Mouse (Mus musculus): ENCODE measurements around the gene Nkain2. TPM values are rescaled to one million over a fixed set of nuclear protein-coding genes. Genes with fewer than 3 reads are reported as not detected.
"Not testable (repeated sequence)": the region's sequence is repeated elsewhere in the genome, so short reads cannot be mapped to it uniquely, and the experiment has no call there.

The Nkain2 gene
- polyA plus RNA-seq, 1 experiment: not detected

GRCm38 (mm10) chr10:32052045-32052444 lies 838.2 kb downstream of the Nkain2 start:
- no peak overlapping the region for H3K4me3 ChIP-seq (ENCODE audit: insufficient read depth, low read depth, low read length)
- H3K4me1 ChIP-seq (ENCODE audit: control insufficient read depth, insufficient read depth, insufficient read length, low read length): no peaks in the 10 kb centered on the region
- H3K27ac ChIP-seq (replicated peaks; ENCODE audit: low read depth, low read length): no peak overlapping the region

DNA sequence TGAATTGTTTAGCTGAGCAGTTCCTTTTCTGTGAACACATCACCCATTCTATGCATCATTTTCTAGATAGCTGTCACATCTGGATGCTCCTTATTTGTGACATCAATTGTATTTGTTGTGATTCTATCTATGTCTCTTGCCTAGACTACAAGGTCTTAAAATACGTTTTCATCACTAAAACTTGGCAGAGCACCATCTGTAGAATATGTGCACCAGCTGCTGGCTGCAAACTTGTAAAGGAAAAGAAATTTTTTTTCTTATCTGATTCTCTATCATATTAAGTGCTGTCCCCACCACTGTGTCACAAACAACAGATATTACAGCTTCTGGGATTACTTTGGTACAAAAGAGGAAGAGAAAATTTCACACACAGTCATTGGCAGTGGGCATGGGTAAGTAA lies 860.3 kb downstream of the Nkain2 start:
- Histone ChIP-seq H3K4me3 (ENCODE audit: insufficient read depth, low read depth, low read length) (no peak overlapping the region), H3K4me1 (ENCODE audit: control insufficient read depth, insufficient read depth, insufficient read length, low read length) (no peaks in the 10 kb centered on the region), H3K27ac (replicated peaks; ENCODE audit: low read depth, low read length) (no peak overlapping the region)

GRCm38 (mm10) chr10:32018385-32018784 lies 871.9 kb downstream of the Nkain2 start:
- Histone ChIP-seq H3K4me1 (ENCODE audit: control insufficient read depth, insufficient read depth, insufficient read length, low read length) (no peaks in the 10 kb centered on the region), H3K4me3 (ENCODE audit: insufficient read depth, low read depth, low read length) (no peak overlapping the region), H3K27ac (replicated peaks; ENCODE audit: low read depth, low read length) (no peak overlapping the region)

- Histone ChIP-seq H3K4me1 (ENCODE audit: control insufficient read depth, insufficient read depth, insufficient read length, low read length) (no peaks in the 10 kb centered on the region), H3K4me3 (ENCODE audit: insufficient read depth, low read depth, low read length) (no peak overlapping the region), H3K27ac (replicated peaks; ENCODE audit: low read depth, low read length) (no peak overlapping the region)
Measured at GRCm38 (mm10) chr10:32001216-32001753, 889.0 kb downstream of the Nkain2 start.

DNA sequence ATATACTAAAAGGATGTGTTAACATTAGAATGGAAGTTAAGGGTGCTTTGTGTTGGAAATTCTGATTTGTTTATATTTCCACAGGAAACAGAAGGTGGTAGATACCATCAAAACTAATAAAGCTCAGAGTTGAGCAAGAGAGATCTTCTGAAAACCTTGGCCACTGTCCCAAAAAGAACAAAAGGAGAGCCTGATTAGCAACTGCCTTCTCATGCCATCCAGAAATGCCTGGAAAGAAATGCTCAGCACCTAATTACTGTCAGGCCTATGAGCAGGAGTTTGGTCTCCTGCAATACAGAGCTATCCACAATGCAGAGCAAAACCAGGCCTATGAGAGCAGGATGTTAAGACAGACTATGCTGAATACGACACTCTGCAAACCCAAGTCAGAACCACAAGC lies 897.1 kb downstream of the Nkain2 start:
- Histone ChIP-seq H3K27ac (replicated peaks; ENCODE audit: low read depth, low read length) (no peak overlapping the region), H3K4me3 (ENCODE audit: insufficient read depth, low read depth, low read length) (no peak overlapping the region), H3K4me1 (ENCODE audit: control insufficient read depth, insufficient read depth, insufficient read length, low read length) (no peaks in the 10 kb centered on the region)

GRCm38 (mm10) chr10:31978387-31978786 lies 911.9 kb downstream of the Nkain2 start:
- Histone ChIP-seq H3K4me1 (ENCODE audit: control insufficient read depth, insufficient read depth, insufficient read length, low read length) (no peaks in the 10 kb centered on the region), H3K27ac (replicated peaks; ENCODE audit: low read depth, low read length) (no peak overlapping the region), H3K4me3 (ENCODE audit: insufficient read depth, low read depth, low read length) (no peak overlapping the region)

GRCm38 (mm10) chr10:31947178-31947726 lies 943.0 kb downstream of the Nkain2 start:
- H3K27ac ChIP-seq (replicated peaks; ENCODE audit: low read depth, low read length): no peak overlapping the region
- H3K4me1 ChIP-seq (ENCODE audit: control insufficient read depth, insufficient read depth, insufficient read length, low read length): no peaks in the 10 kb centered on the region
- no peak overlapping the region for H3K4me3 ChIP-seq (ENCODE audit: insufficient read depth, low read depth, low read length)

GRCm38 (mm10) chr10:31931961-31932360 lies 958.3 kb downstream of the Nkain2 start:
- Histone ChIP-seq H3K4me1 (ENCODE audit: control insufficient read depth, insufficient read depth, insufficient read length, low read length) (no peaks in the 10 kb centered on the region), H3K27ac (replicated peaks; ENCODE audit: low read depth, low read length) (no peak overlapping the region), H3K4me3 (ENCODE audit: insufficient read depth, low read depth, low read length) (no peak overlapping the region)

DNA sequence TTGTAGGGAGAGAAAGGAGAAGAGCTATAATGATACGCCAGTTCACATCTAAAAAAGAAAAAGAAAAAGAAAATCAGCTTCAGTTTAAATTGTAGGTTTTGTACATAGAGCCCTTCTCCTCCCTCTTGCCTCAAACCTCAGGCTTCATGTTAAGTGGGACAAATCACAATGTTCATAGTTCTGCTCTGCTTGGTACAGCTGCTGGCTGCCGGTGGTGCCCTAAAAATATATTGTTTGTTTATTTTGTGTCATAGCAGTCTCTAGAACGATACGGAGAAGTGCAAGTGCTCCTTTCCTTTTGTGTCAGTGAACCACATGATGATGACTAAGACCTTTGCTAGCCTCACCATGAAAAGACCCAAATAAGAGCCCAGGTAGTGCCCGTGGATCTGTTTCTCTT lies 962.6 kb downstream of the Nkain2 start:
- H3K4me1 ChIP-seq (ENCODE audit: control insufficient read depth, insufficient read depth, insufficient read length, low read length): no peaks in the 10 kb centered on the region
- H3K4me3 ChIP-seq (ENCODE audit: insufficient read depth, low read depth, low read length): no peak overlapping the region
- no peak overlapping the region for H3K27ac ChIP-seq (replicated peaks; ENCODE audit: low read depth, low read length)

- not testable (repeated sequence) for H3K4me3 ChIP-seq (ENCODE audit: insufficient read depth, low read depth, low read length); H3K27ac ChIP-seq (replicated peaks; ENCODE audit: low read depth, low read length); H3K4me1 ChIP-seq (ENCODE audit: control insufficient read depth, insufficient read depth, insufficient read length, low read length)
Measured at GRCm38 (mm10) chr10:31920901-31921300, 969.4 kb downstream of the Nkain2 start.

DNA sequence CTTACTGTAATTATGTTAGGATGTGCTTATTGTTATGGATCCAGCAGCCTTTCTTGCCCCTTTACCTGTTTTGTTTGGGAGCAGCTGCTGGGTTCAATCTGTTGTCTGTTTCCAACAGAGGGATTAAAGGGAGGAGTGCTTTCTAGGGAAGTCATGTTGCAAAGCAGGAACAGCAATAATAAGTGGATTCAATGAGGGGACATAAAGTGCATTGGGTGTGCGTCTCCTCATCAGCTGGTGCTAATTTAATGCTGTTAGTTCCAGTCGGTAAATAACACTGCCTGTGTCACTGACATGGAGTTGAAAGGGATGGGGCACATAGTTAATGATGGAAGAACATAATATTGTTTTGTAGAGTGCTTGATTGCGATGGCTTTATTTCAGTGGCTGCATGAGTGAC lies 982.8 kb downstream of the Nkain2 start:
- H3K27ac ChIP-seq (replicated peaks; ENCODE audit: low read depth, low read length): no peak overlapping the region
- H3K4me1 ChIP-seq (ENCODE audit: control insufficient read depth, insufficient read depth, insufficient read length, low read length): no peaks in the 10 kb centered on the region
- H3K4me3 ChIP-seq (ENCODE audit: insufficient read depth, low read depth, low read length): no peak overlapping the region

- Histone ChIP-seq H3K4me3 (ENCODE audit: insufficient read depth, low read depth, low read length) (no peak overlapping the region), H3K27ac (replicated peaks; ENCODE audit: low read depth, low read length) (no peak overlapping the region), H3K4me1 (ENCODE audit: control insufficient read depth, insufficient read depth, insufficient read length, low read length) (no peaks in the 10 kb centered on the region)
Measured at GRCm38 (mm10) chr10:31899501-31899900, 990.8 kb downstream of the Nkain2 start.

GRCm38 (mm10) chr10:31873323-31873895 lies 1016.9 kb downstream of the Nkain2 start:
- Histone ChIP-seq H3K4me3 (ENCODE audit: insufficient read depth, low read depth, low read length) (no peak overlapping the region), H3K27ac (replicated peaks; ENCODE audit: low read depth, low read length) (no peak overlapping the region), H3K4me1 (ENCODE audit: control insufficient read depth, insufficient read depth, insufficient read length, low read length) (no peaks in the 10 kb centered on the region)

- Histone ChIP-seq H3K27ac (replicated peaks; ENCODE audit: low read depth, low read length) (no peak overlapping the region), H3K4me1 (ENCODE audit: control insufficient read depth, insufficient read depth, insufficient read length, low read length) (no peaks in the 10 kb centered on the region), H3K4me3 (ENCODE audit: insufficient read depth, low read depth, low read length) (no peak overlapping the region)
Measured at GRCm38 (mm10) chr10:31868275-31868674, 1022.0 kb downstream of the Nkain2 start.

DNA sequence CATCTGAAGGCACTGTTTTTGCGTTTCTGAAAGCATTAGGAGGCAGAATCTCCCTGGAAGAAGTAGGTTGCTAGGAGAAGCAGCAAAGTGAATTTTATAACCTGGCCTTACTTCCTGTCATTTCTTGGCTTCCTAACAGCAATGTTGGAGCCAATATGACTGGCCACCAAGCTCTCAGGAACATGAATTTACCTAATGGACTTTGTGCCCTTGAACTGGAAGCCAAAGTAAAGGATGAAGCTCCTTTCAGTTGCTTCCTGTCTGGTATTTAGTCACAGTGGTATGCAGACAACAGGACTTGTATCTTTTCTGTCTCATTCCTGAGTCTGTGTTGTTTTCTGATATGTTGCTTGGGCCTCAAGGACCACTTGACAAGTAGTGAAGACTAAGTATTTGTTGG lies 1063.2 kb downstream of the Nkain2 start:
- Histone ChIP-seq H3K4me3 (ENCODE audit: insufficient read depth, low read depth, low read length) (no peak overlapping the region), H3K27ac (replicated peaks; ENCODE audit: low read depth, low read length) (no peak overlapping the region), H3K4me1 (ENCODE audit: control insufficient read depth, insufficient read depth, insufficient read length, low read length) (no peaks in the 10 kb centered on the region)

DNA sequence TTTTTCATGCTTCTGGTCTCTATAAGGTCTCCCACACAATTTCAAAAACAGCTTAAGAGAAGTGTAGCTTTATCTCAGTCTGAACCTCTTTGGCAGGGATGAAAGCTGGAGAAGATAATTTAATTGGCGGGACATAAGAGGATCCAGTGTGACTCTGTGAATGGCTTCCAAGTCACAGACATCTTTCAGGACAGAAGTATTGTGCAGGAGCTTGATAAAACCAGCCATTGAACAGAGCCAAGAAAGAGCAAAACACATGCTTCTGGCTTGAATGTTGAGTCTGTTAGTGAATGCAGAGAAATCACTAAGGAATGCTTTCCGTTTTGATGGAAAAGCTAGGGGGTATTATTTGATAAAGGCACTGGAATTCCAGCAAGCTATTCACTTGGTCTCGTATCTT lies 1077.7 kb downstream of the Nkain2 start:
- Histone ChIP-seq H3K4me3 (ENCODE audit: insufficient read depth, low read depth, low read length) (no peak overlapping the region), H3K27ac (replicated peaks; ENCODE audit: low read depth, low read length) (no peak overlapping the region), H3K4me1 (ENCODE audit: control insufficient read depth, insufficient read depth, insufficient read length, low read length) (no peaks in the 10 kb centered on the region)

Data from brown adipose tissue, adult 24 weeks (tissue).